Mouse (Mus musculus) lung, embryonic 16.5 days (tissue): ENCODE results near the gene Evi2. TPM values are rescaled to one million over a fixed set of nuclear protein-coding genes. Genes with fewer than 3 reads are reported as not detected.

Source experiments
- ATAC-seq: fragments of 200-750 bp; cut with Nextera tagmentation; 2 replicates; pipeline ENCODE4 v1.8.0; 2017; ENCODE audit warnings: low read depth, mild to moderate bottlenecking, moderate library complexity
- H3K27ac ChIP-seq: fragments of 300-500 bp; sonication (generic); 2 replicates; pipeline ENCODE4 v1.5.1; 2014; ENCODE audit warnings: mild to moderate bottlenecking, control low read depth, low read length
- H3K27me3 ChIP-seq: fragments of 300-500 bp; sonication (generic); 2 replicates; pipeline ENCODE4 v1.6.1; 2014; ENCODE audit warnings: low read depth, low read length, mixed read lengths; ENCODE audit not compliant: control insufficient read depth, insufficient read depth
- H3K36me3 ChIP-seq: fragments of 300-500 bp; sonication (generic); 2 replicates; pipeline ENCODE4 v1.6.1; 2014; ENCODE audit warnings: low read length; ENCODE audit not compliant: control insufficient read depth, insufficient read depth
- H3K4me1 ChIP-seq: fragments of 300-500 bp; sonication (generic); replicated peaks from 2 replicates; pipeline ENCODE4 v1.6.1; 2014; ENCODE audit warnings: low read length, mixed read lengths; ENCODE audit not compliant: control insufficient read depth, insufficient read depth
- H3K4me2 ChIP-seq: fragments of 300-500 bp; sonication (generic); 2 replicates; pipeline ENCODE4 v1.6.1; 2014; ENCODE audit warnings: low read depth, low read length, control low read depth
- H3K4me3 ChIP-seq: fragments of 300-500 bp; sonication (generic); 2 replicates; pipeline ENCODE4 v1.5.1; 2014; ENCODE audit warnings: mild to moderate bottlenecking, low read length, control low read depth
- H3K9ac ChIP-seq: fragments of 300-500 bp; sonication (generic); 2 replicates; pipeline ENCODE4 v1.6.1; 2014; ENCODE audit warnings: low read length, control low read depth
- H3K9me3 ChIP-seq: fragments of 300-500 bp; sonication (generic); 2 replicates; pipeline ENCODE4 v1.6.1; 2016; ENCODE audit warnings: low read length; ENCODE audit not compliant: control insufficient read depth
- WGBS: fragments of 180-500 bp; shearing (Covaris S2); extraction: QIAGEN DNeasy Blood & Tissue Kit; methylation state at CpG from one replicate; pipeline ENCODE4 v1.1.7; 2014; 5-methylcytosine and 5-hydroxymethylcytosine counted together
- polyA plus RNA-seq: library from polyadenylated mRNA; unstranded; fragments of >200 nt; fragmentation: Nextera tagmentation; extraction: Ambion mirVana; gene quantifications from 2 replicates; pipeline ENCODE4 v1.2.1, GENCODE M21; 2015

Gene Evi2
- 0.64 and 0.84 TPM in 2 replicates for polyA plus RNA-seq

- Histone ChIP-seq H3K27me3 (no peaks in the 10 kb centered on the region), H3K4me1 (peaks cover 10% of the 10 kb centered on the region), H3K9me3 (no peaks in the 10 kb centered on the region), H3K36me3 (no peaks in the 10 kb centered on the region), H3K4me2 (no peak within 1 kb of the TSS), H3K4me3 (no peak within 1 kb of the TSS), H3K27ac (no peak within 1 kb of the TSS), H3K9ac (no peak within 1 kb of the TSS)
- WGBS, result 73% methylated on average over 7 of the region's 7 CpGs
- no peak for ATAC-seq
Measured at GRCm38 (mm10) chr11:79530333-79530761, at the start of gene Evi2, which contains the start of gene Evi2a. Gene Evi2 (minus strand): TSS chr11:79530589. Gene Evi2a (minus strand): TSS chr11:79530609.

DNA sequence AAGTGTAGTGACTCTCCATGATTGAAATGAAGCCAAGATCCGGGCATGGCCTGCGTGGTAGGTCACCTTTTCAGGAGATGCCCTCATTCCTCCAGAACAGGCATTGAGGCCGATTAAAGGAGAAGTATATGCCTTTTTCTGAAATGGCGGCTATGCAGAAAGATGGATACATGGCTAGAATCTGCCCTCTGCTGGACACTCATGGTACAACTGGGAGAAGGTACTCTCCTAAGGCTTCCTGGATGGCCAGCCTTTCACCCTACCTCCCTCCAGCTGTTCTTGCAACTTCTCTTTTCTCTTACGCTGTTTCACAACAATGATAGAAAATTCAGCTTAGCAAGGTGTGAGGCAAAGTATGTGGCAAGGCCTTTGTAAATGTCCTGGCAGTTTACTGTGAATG is 47.4 kb upstream of the Evi2 start:
- H3K4me2 ChIP-seq, result no peak overlapping the region
- H3K27me3 ChIP-seq, result no peaks in the 10 kb centered on the region

GRCm38 (mm10) chr11:79575383-79576073 is 45.1 kb upstream of the Evi2 start:
- no peak for ATAC-seq
- Histone ChIP-seq H3K4me1 (no peaks in the 10 kb centered on the region), H3K9ac (no peak overlapping the region), H3K27me3 (no peaks in the 10 kb centered on the region), H3K27ac (no peak overlapping the region), H3K9me3 (no peaks in the 10 kb centered on the region), H3K4me3 (no peak overlapping the region), H3K4me2 (no peak overlapping the region), H3K36me3 (peaks cover 27% of the 10 kb centered on the region)
- 80% methylated on average over 14 of the region's 14 CpGs for WGBS

More for the DNA sequence above, 47.4 kb upstream of the Evi2 start:
- H3K9me3 ChIP-seq, result no peaks in the 10 kb centered on the region
- no peak overlapping the region for H3K9ac ChIP-seq
- H3K27ac ChIP-seq, result no peak overlapping the region
- peaks cover 22% of the 10 kb centered on the region for H3K36me3 ChIP-seq
- 39% methylated on average over 5 of the region's 5 CpGs for WGBS
- no peak overlapping the region for H3K4me3 ChIP-seq
- no peaks in the 10 kb centered on the region for H3K4me1 ChIP-seq
- ATAC-seq, result peak; percentile 56; the same call in 1 of the 2 replicates

- H3K4me3 ChIP-seq, result no peak overlapping the region
- no peaks in the 10 kb centered on the region for H3K27me3 ChIP-seq
- peaks cover 34% of the 10 kb centered on the region for H3K36me3 ChIP-seq
- H3K9me3 ChIP-seq, result no peaks in the 10 kb centered on the region
- no peaks in the 10 kb centered on the region for H3K4me1 ChIP-seq
- no peak overlapping the region for H3K4me2 ChIP-seq
- 79% methylated on average over 3 of the region's 3 CpGs for WGBS
- ATAC-seq, result no peak
- H3K9ac ChIP-seq, result no peak overlapping the region
- H3K27ac ChIP-seq, result no peak overlapping the region
Measured at GRCm38 (mm10) chr11:79573836-79574235, 43.4 kb upstream of the Evi2 start.

GRCm38 (mm10) chr11:79570319-79570718 is 39.9 kb upstream of the Evi2 start:
- 90% methylated on average over 2 of the region's 2 CpGs for WGBS
- Histone ChIP-seq H3K4me3 (no peak overlapping the region), H3K27ac (no peak overlapping the region)

DNA sequence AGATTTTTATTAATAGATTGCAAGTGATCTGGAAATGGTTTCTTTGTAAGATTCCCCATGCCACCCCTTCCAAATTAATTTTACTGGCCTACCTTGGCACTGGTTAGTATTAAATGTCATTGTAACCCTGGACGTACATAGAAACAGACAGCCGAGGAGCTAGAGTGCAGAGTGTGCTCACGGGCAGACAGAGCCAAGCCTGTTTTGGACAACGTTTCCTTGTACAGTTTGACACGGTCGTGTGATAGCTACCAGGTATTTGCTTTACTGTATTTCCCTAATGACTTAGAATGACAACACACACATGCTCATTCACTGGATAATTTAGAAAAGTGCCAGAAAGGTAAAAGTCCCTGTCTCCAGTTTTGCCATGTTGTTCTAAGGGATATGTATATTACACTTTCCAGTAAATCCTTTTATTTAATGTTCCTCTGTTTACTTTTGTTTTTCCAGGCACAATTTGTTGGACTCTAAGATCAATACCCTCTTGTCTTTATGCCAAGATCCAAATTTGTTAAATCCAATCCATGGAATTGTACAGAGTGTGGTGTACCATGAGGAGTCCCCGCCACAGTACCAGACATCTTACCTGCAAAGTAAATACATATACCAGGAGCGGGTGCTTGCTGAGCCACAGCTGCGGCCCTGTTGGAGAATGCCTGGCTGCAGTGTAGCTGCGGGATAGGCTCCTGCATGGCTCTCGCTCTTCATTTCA is 38.0 kb upstream of the Evi2 start:
- H3K4me1 ChIP-seq, result no peaks in the 10 kb centered on the region
- no peaks in the 10 kb centered on the region for H3K27me3 ChIP-seq
- H3K9me3 ChIP-seq, result no peaks in the 10 kb centered on the region
- no peak overlapping the region for H3K4me2 ChIP-seq
- H3K4me3 ChIP-seq, result no peak overlapping the region
- no peak overlapping the region for H3K27ac ChIP-seq
- 82% methylated on average over 11 of the region's 11 CpGs for WGBS
- no peak for ATAC-seq
- peaks cover 36% of the 10 kb centered on the region for H3K36me3 ChIP-seq
- H3K9ac ChIP-seq, result no peak overlapping the region

More at GRCm38 (mm10) chr11:79570319-79570718, 39.9 kb upstream of the Evi2 start:
- Histone ChIP-seq H3K36me3 (peaks cover 36% of the 10 kb centered on the region), H3K9me3 (no peaks in the 10 kb centered on the region), H3K4me1 (no peaks in the 10 kb centered on the region), H3K9ac (no peak overlapping the region), H3K4me2 (no peak overlapping the region), H3K27me3 (no peaks in the 10 kb centered on the region)
- no peak for ATAC-seq

DNA sequence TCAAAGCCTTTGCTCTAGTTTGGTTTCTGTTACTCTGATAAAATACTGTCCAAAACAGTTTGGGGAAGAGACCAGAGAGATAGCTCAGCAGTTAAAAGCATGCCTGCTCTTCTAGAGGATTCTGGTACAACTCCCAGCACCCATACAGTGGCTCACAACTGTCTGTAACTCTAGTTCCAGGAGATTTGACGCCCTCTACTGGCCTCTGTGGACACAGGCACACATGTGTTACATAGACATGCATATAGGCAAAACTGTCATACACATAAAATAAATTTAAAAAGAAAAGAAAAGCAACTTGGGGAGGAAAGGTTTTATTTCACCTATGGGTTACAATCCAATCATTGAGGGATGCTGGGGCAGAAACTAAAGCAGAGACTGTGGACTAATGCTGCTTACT is 36.6 kb upstream of the Evi2 start:
- ATAC-seq, result no peak
- Histone ChIP-seq H3K4me3 (no peak overlapping the region), H3K9ac (no peak overlapping the region), H3K9me3 (no peaks in the 10 kb centered on the region), H3K27ac (no peak overlapping the region), H3K4me1 (no peaks in the 10 kb centered on the region), H3K4me2 (no peak overlapping the region), H3K36me3 (peaks cover 36% of the 10 kb centered on the region), H3K27me3 (no peaks in the 10 kb centered on the region)
- WGBS, result 58% methylated on average over 1 of the region's 1 CpGs

DNA sequence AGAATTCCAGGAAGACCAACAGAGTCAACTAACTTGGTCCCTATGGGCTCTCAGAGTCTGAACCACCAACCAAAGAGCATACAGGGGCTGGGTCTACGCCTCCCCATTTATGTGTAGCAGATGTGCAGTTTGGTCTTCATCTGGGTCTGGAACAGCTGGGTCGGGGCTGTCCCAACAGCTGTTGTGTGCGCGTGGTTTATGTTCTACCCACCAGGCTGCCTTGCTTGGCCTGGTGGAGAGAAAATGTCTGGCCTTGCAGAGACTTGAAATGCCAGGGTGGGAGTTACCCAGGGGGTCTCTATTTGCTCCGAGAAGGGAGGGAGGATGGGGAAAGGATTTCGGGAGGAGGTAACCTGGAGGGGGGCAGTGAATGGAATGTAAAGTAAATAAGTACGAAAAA is 33.1 kb upstream of the Evi2 start:
- Histone ChIP-seq H3K9ac (no peak overlapping the region), H3K27ac (no peak overlapping the region), H3K4me3 (no peak overlapping the region), H3K27me3 (no peaks in the 10 kb centered on the region), H3K4me2 (no peak overlapping the region), H3K4me1 (no peaks in the 10 kb centered on the region), H3K9me3 (no peaks in the 10 kb centered on the region), H3K36me3 (peaks cover 24% of the 10 kb centered on the region)
- ATAC-seq, result no peak
- 89% methylated on average over 7 of the region's 7 CpGs for WGBS

DNA sequence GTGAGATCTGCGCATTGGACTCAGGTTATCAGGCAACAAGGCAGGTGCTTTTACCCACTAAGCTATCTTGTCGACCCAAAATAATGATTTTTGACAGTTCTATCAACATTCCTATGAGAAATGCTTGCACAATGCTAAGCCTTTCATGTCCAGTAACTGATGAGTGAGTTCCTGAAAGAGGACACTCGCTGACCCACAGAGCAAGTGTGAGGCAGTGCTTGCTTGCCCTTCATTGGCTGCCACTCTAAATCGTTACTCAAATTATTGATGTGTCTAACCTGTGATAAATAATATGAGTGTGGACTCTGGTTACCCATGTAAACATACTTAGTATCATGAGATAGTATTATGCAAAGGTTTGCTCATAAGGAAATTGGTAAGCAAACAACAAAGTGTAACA is 30.1 kb upstream of the Evi2 start:
- Histone ChIP-seq H3K36me3 (peaks cover 19% of the 10 kb centered on the region), H3K9me3 (no peaks in the 10 kb centered on the region), H3K4me3 (no peak overlapping the region), H3K9ac (no peak overlapping the region), H3K27ac (no peak overlapping the region), H3K27me3 (no peaks in the 10 kb centered on the region), H3K4me1 (no peaks in the 10 kb centered on the region), H3K4me2 (no peak overlapping the region)
- 86% methylated on average over 4 of the region's 4 CpGs for WGBS
- ATAC-seq, result no peak
